Mouse (Mus musculus) testis, adult 2 months (tissue): ENCODE measurements at regions not wholly inside any gene's neighbourhood (a gene's known extent, or its start where the extent isn't known, plus 50 kb on each side); places are given as distances from the start of the nearest gene placed in this dataset.

Source experiments
- CTCF ChIP-seq: fragments of 200-500 bp; IDR thresholded peaks from 2 replicates; pipeline ENCODE4 v1.5.1; 2012; ENCODE audit warnings: low read depth, mild to moderate bottlenecking, inconsistent platforms, low read length, moderate library complexity; ENCODE audit not compliant: control insufficient read depth, insufficient read depth, insufficient replicate concordance
- POLR2A ChIP-seq: fragments of 200-500 bp; IDR thresholded peaks from 2 replicates; pipeline ENCODE4 v1.6.1; 2012; ENCODE audit warnings: low read depth, mild to moderate bottlenecking, inconsistent platforms, low read length, moderate library complexity; ENCODE audit not compliant: control insufficient read depth

- TF ChIP-seq CTCF = no peak
- no peak for TF ChIP-seq POLR2A
Observed at GRCm38 (mm10) chr1:136694983-136695382, 70.3 kb downstream of the Zfp281 start.
